Mouse (Mus musculus) left cerebral cortex, adult 2 months (tissue): ENCODE data around the gene Sema3d. TPM values are rescaled to one million over a fixed set of nuclear protein-coding genes. Genes with fewer than 3 reads are reported as not detected.

Experiments
- DNase-seq, 2 experiments: peaks; one replicate each; pipeline ENCODE4 v3.0.0; 2021 to 2022; ENCODE audit warnings: low spot score in 2 of 2, mixed read lengths in 1 of 2; ENCODE audit errors: extremely low spot score in 1 of 2
- H3K27ac ChIP-seq: fragments of 200-600 bp; 2 replicates; pipeline ENCODE4 v1.8.1; 2022
- H3K4me3 ChIP-seq: fragments of 200-600 bp; 2 replicates; pipeline ENCODE4 v1.8.1; 2022
- CTCF ChIP-seq: fragments of 200-600 bp; IDR thresholded peaks from 2 replicates; pipeline ENCODE4 v1.8.1; 2022; ENCODE audit warnings: antibody characterized with exemption, mild to moderate bottlenecking, moderate library complexity
- intact Hi-C: fragments of 180-260 bp; cut with DNase I; formaldehyde crosslinking; loops from one replicate; pipeline ENCODE4 v1.15.1; 2025
- total RNA-seq, 2 experiments: library from RNA; stranded (reverse); gene quantifications; 2 replicates each; pipeline ENCODE4 v1.2.3; 2021

Sema3d gene
- total RNA-seq, 2 experiments from 2014 or later = 4.4 to 5.7 TPM

DNA sequence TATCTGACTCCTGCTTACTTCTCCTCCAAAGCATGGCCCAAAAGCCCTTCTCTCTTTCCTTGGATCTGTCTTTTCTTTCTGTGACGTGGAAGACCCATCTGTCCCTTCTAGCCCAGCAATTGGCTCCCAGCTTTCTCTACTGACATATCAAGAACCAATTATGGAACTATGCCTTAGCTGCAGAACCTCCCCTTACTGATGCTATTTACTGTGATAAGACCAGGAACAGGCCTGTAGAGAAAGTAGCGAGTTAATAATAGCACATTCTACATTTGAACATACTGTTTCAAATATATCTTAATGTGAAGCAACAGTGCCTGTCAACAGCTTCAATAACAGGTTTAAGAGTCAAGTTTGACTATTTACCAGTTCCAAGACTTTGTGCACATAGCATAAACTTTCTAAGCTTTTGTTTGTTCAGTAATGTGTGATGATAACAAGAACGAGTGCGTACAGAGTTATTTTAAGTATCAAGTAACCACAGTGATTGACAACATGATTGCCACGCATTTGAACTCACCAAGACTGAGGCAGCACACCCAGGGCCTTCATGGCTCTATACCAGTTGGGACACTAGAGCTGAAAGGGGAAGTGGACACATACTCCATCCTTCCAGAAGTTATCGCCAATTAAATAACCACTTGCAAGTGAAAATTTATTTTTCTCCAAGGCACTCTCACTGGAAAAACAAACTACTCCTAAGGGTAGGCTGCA is 116.8 kb downstream of the Sema3d start:
- intact Hi-C loops = no loop called here
- Histone ChIP-seq H3K27ac (no peak overlapping the region), H3K4me3 (no peak overlapping the region)
- TF ChIP-seq CTCF = no peak
- no peak for DNase-seq

DNA sequence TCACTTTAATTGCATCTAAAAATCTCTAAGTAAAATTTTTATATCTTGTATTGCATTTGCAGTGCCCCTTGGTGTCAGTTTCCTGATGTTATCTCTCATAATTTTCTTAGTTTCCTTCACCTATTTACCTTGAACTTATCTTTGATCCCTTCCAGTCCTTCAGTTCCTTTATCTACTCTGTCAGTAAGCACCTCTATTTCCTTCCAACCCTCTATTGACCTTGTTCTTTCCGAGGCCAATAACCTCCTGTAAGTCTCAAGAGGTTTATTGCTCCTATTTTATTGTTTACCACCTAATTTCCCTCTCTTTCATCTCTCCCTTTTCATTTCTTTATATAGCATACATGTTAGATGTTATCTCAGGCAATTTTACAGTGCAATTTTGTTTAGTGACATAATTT is 129.3 kb downstream of the Sema3d start:
- intact Hi-C loops = no loop called here
- no peak overlapping the region for H3K4me3 ChIP-seq

DNA sequence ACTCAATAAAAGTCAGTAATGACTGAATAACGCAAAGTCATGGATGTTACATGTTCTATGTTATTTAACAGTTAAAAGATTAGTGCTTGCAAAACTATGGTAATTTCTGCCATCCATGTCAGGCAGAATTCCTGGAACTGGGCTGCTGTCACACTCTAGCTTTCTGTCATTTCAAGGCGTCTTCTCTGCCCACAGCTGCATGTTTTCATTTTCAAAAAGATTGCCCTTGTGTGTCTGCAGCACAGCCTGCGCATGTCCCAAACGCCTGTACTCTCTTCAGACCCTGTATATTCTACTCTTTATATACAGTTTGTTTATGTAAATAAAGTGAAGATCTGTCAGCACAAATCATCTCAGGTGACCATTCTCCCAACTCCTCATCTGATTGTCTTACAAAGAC is 132.1 kb downstream of the Sema3d start:
- TF ChIP-seq CTCF = no peak
- no peak for DNase-seq
- H3K4me3 ChIP-seq = no peak overlapping the region
- H3K27ac ChIP-seq = no peak overlapping the region
- intact Hi-C loops = no loop called here

More for the DNA sequence above, 129.3 kb downstream of the Sema3d start:
- H3K27ac ChIP-seq = no peak overlapping the region
- DNase-seq = no peak
- no peak for TF ChIP-seq CTCF

DNA sequence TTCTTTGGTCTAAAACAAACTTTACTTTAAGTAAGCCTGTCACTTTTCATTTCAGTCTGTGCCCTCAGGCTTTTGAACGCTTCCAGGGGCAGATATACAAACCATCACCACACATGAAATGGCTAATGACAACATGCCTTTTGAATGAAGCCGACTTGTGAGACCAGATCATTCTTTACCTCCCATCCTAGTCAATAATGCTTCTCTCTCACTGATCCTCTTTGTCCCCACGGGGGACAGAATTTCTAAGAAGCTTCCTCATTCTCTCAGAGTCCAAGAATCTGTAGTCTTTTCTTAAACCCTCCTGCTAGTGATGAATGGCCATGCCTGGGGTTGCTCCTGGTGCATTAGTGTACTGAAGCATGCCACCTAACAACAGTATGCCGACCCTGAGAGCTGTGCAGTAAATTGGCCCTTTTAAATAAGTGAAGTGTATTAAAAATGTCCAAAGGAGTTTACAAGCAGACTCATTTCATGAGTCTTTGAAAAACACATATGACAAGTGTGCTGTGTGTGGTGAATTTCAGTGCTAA is 142.1 kb downstream of the Sema3d start:
- DNase-seq = no peak
- TF ChIP-seq CTCF = no peak
- no peak overlapping the region for H3K4me3 ChIP-seq
- intact Hi-C loops = no loop called here
- H3K27ac ChIP-seq = no peak overlapping the region

DNA sequence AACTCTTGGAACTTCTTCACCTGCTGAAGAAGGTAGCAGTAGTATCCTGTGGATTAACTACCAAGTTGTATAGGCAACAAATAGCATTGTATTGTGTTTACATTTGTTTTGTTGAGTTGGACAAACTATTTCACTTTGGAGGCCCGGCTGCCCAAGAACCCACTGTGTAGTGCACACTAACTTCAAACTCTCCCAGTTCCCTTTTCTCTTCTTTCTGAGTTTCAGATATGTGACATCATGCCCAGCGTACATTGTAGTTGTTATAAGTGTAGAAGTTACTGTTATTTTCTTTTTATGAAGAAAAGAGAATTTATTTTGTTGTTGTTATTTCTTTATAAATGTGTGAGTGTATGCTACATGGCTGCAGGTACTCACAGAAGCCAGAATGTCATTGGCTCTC is 145.4 kb downstream of the Sema3d start:
- Histone ChIP-seq H3K4me3 (no peak overlapping the region), H3K27ac (no peak overlapping the region)
- intact Hi-C loops = no loop called here
- TF ChIP-seq CTCF = no peak
- no peak for DNase-seq

DNA sequence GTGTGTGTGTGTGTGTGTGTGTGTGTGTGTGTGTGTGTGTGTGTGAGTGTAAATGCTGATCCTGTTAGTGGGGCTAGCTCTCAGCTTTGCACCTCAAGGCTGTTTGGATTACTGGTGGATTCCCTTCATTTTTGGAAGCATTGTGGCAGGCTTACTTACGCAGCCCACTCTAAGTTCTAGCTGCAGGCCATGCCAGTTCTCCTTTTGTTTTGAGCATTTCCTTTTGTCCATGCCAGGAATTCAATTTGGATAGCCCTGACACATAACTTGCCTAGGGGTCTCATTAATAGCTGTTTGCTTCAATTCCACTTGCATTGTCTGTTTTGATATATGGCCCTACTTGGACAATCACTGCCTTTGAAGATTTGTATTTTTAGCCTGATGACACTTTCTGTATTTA is 146.6 kb downstream of the Sema3d start:
- DNase-seq = no peak
- Histone ChIP-seq H3K4me3 (no peak overlapping the region), H3K27ac (no peak overlapping the region)
- intact Hi-C loops = no loop called here
- no peak for TF ChIP-seq CTCF

DNA sequence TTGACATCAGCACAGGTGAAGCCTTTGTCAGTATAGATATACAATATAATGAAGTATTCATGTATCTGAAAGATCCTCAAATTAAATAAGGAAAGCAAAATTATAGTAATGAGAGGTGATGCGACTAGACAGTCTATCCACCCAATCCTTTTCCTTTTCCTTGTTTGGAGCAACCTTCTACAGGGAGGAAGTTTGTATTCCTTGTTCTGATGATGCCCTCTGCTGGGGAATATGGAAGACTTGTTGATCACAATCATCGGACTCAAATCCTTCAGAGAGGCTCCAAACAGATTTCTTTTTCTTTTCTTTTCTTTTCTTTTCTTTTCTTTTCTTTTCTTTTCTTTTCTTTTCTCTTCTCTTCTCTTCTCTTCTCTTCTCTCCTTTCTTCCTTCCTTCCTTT is 158.1 kb downstream of the Sema3d start:
- no peak for DNase-seq
- intact Hi-C loops = loop anchor here (5.0 kb wide), 3 partner anchors 159 to 1894 kb away; partner anchors contain the start of gene Sema3d
- TF ChIP-seq CTCF = peak; percentile 64
- no peak overlapping the region for H3K27ac ChIP-seq
- no peak overlapping the region for H3K4me3 ChIP-seq

DNA sequence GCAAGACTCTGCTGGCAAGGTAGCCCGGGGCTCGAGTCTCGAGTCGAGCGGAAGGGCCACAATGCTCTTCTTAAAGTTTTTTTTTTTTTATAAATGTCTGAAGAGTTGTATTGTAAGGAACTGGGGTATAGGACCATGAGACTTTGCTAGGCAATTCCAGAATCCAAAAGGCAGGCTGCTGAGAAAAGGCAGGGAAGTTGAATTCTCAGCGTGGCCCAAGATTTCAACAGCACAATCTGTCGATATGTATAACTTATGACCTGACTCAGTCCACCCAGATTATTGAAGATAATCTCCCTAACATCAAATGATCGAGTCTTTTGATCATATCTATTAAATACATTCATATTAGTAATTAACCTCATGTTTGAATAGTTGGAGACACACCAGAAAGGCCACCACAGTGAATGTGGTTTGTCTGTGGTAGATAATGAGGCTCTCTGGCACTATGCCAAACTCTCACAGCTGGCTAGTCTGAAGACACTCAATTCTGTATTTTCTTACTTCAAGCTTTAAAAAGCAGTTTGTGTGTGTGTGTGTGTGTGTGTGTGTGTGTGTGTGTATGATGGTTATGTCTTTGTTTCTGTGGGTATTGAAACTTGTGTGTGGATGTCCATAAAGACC is 166.0 kb downstream of the Sema3d start:
- Histone ChIP-seq H3K4me3 (no peak overlapping the region), H3K27ac (no peak overlapping the region)
- intact Hi-C loops = no loop called here
- no peak for DNase-seq
- TF ChIP-seq CTCF = no peak

DNA sequence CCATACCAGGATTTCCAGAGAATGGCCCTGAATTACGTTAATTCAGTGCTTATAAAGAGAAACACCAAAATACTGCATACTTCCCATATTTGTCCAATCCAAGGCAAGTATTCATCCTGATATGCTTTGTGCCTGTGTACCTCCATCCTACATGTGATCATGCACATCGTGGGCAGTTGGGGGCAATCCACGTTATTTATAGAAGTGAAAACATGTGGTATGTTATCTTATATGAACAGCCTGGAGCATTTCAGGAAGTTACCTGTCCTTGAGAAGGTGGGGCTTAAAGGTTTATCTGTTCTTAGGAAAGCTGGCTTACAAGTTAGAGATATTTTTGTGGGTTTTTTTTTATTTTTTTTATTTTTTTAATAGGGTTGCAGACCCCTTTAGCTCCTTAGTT is 172.2 kb downstream of the Sema3d start:
- no peak for TF ChIP-seq CTCF
- no peak overlapping the region for H3K4me3 ChIP-seq
- intact Hi-C loops = loop anchor here (5.0 kb wide), 1 partner anchor 1908 kb away; no protein-coding TSS in a partner anchor
- H3K27ac ChIP-seq = no peak overlapping the region
- no peak for DNase-seq

DNA sequence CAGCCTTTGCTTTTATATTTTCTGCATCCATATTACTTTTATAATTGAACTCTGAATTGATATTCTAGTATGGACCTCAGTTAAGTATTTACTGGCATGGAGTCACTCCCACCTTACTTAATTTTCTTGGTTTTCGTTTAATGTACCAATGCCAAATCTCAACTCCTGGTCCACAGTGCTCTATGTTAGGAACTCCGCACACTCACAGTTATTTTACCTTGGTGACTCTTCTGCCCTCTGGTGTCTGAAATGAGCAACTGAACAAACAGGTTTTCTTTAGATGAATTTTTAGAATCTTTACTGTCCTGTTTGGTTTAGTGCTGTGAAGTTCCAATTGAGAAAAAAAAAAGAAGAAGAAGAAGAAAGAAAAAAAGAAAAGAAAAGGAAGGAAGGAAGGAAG is 174.7 kb downstream of the Sema3d start:
- intact Hi-C loops = loop anchor here (5.0 kb wide), 1 partner anchor 1911 kb away; no protein-coding TSS in a partner anchor
- Histone ChIP-seq H3K27ac (no peak overlapping the region), H3K4me3 (no peak overlapping the region)
- DNase-seq = no peak
- peak; percentile 70 for TF ChIP-seq CTCF

DNA sequence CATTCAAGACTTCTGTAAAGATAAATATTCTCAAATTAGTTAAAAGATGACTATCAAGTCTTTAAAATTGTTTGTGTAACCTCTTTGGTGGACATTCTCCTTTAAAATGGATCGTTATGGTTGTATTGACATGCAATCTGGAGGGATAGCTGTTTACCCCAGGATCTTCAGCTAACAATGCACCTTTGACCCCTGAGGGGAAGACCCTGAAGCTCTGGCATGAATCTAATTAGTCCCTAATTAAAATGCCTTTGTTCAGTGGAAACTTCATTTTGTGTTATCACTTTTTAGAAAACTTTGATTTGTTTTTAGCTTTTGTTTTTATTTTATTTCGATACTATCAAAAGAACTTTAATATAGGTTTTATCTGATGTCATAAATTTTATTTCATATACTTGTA is 178.6 kb downstream of the Sema3d start:
- no peak for TF ChIP-seq CTCF
- no peak overlapping the region for H3K4me3 ChIP-seq
- no peak overlapping the region for H3K27ac ChIP-seq
- intact Hi-C loops = loop anchor here (1.0 to 5.0 kb wide), 2 partner anchors 1068 to 1656 kb away; no protein-coding TSS in a partner anchor
- no peak for DNase-seq

DNA sequence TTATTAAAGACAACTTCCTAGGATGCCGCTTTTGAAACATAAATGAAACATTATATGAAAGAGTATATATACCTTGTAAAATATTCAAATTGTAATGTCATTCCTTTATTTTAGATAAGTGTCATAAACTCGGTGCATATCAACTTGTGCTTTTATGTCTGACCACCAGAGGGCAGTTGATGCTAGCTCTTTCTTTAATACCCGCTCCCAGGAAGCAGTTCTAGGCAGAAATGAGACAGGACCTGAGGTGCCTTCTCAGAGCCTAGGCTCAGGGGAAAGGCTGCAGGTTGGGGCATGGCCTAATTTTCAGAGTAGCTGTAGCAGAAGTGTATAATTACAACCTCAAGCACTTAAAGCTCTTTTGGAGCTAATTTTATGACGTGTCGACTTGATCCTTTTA is 179.0 kb downstream of the Sema3d start:
- peak; percentile 56 to 60 for DNase-seq
- intact Hi-C loops = loop anchor here (1.0 to 5.0 kb wide), 2 partner anchors 1067 to 1655 kb away; no protein-coding TSS in a partner anchor
- TF ChIP-seq CTCF = peak; percentile 85
- Histone ChIP-seq H3K4me3 (no peak overlapping the region), H3K27ac (no peak overlapping the region)
